Mouse (Mus musculus) heart, embryonic 16.5 days (tissue): Measurements from ENCODE around the gene Sbno2. TPM values are rescaled to one million over a fixed set of nuclear protein-coding genes. Genes with fewer than 3 reads are reported as not detected.

ENCODE experiments used
- ATAC-seq: fragments of 200-750 bp; cut with Nextera tagmentation; replicated peaks from 2 replicates; pipeline ENCODE4 v1.8.0; 2017; ENCODE audit warnings: moderate number of reproducible peaks; ENCODE audit not compliant: insufficient read depth, low FRiP score; ENCODE audit errors: extremely low read depth
- H3K27ac ChIP-seq: fragments of 300-500 bp; sonication (generic); 2 replicates; pipeline ENCODE4 v1.5.1; 2014; ENCODE audit warnings: mild to moderate bottlenecking, low read length, control low read depth, moderate library complexity
- H3K27me3 ChIP-seq: fragments of 300-500 bp; sonication (generic); 2 replicates; pipeline ENCODE4 v1.6.1; 2014; ENCODE audit warnings: low read length, mixed read lengths; ENCODE audit not compliant: control insufficient read depth, insufficient read depth
- H3K36me3 ChIP-seq: fragments of 300-500 bp; sonication (generic); 2 replicates; pipeline ENCODE4 v1.6.1; 2014; ENCODE audit not compliant: control insufficient read depth, insufficient read depth
- H3K4me1 ChIP-seq: fragments of 300-500 bp; sonication (generic); 2 replicates; pipeline ENCODE4 v1.6.1; 2014; ENCODE audit warnings: low read length, mixed read lengths; ENCODE audit not compliant: control insufficient read depth, insufficient read depth
- H3K4me2 ChIP-seq: fragments of 300-500 bp; sonication (generic); 2 replicates; pipeline ENCODE4 v1.6.1; 2014; ENCODE audit warnings: low read depth, mild to moderate bottlenecking, control low read depth, low read length
- H3K4me3 ChIP-seq: fragments of 300-500 bp; sonication (generic); 2 replicates; pipeline ENCODE4 v1.5.1; 2014; ENCODE audit warnings: mild to moderate bottlenecking, control low read depth, low read length
- H3K9ac ChIP-seq: fragments of 300-500 bp; sonication (generic); 2 replicates; pipeline ENCODE4 v1.6.1; 2014; ENCODE audit warnings: low read length, control low read depth
- H3K9me3 ChIP-seq: fragments of 300-500 bp; sonication (generic); replicated peaks from 2 replicates; pipeline ENCODE4 v1.6.1; 2016; ENCODE audit warnings: low read length; ENCODE audit not compliant: control insufficient read depth
- WGBS: fragments of 180-500 bp; shearing (Covaris S2); extraction: QIAGEN DNeasy Blood & Tissue Kit; methylation state at CpG from one replicate; pipeline ENCODE4 v1.1.7; 2014; 5-methylcytosine and 5-hydroxymethylcytosine counted together
- polyA plus RNA-seq: library from polyadenylated mRNA; unstranded; fragments of >200 nt; fragmentation: Nextera tagmentation; extraction: Ambion mirVana; gene quantifications from 2 replicates; pipeline ENCODE4 v1.2.1, GENCODE M21; 2015

The Sbno2 gene
- polyA plus RNA-seq, 1 experiment from 2014 or later = 11.7 TPM

DNA sequence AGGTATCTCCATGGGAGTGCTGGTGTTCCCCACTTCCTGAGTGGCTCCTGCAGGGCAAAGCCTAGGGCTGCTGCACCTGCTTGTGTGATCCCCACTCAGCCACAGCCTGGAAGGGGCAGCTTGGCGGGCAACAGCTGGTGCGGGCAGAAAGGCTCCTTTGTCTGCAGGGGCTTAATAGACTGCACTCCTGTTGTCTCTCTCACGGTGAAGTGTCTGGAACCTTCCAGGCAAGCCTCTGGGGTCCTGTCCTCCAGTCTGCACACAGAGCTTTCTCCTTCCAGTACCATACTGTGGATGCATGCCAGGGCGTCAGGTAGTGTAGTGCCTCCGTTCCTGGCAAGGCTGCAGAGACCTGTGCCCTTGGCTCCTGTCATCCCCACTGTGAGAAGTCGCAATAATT is 13.2 kb upstream of the Sbno2 start:
- ATAC-seq = no peak
- Histone ChIP-seq H3K4me2 (peak overlapping the region; percentile 96), H3K36me3 (peaks cover 19% of the 10 kb centered on the region), H3K9me3 (no peaks in the 10 kb centered on the region), H3K27me3 (no peaks in the 10 kb centered on the region), H3K9ac (peak overlapping the region; percentile 56), H3K4me1 (peaks cover 37% of the 10 kb centered on the region), H3K27ac (no peak overlapping the region; the same call in 1 of the 2 replicates), H3K4me3 (peak overlapping the region; percentile 92)
- WGBS = 67% methylated on average over 6 of the region's 6 CpGs

DNA sequence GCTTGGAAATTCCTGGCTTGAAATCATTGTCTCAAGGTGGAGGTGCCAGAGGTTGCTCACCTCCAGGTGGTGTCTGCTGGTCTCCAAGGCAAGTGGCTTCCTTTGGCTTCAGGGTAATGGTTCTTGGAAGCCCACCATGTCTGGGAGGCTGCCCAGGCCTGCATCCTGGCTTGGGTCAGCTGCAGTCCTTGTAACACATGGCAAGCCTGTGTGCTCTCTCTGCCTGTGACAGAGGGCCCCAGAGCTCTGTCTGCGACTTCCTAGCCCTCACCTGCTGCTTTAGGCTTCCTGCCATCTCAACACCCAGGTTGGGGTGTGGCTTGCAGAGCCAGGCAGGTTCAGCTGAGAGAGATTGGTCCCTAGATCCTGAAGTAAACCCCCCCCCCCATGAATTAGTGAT is 12.4 kb upstream of the Sbno2 start:
- H3K9me3 ChIP-seq = no peaks in the 10 kb centered on the region
- no peak for ATAC-seq
- H3K36me3 ChIP-seq = peaks cover 17% of the 10 kb centered on the region
- no peaks in the 10 kb centered on the region for H3K27me3 ChIP-seq
- peak overlapping the region; percentile 96 for H3K4me2 ChIP-seq
- H3K9ac ChIP-seq = peak overlapping the region; percentile 94
- no peak overlapping the region for H3K27ac ChIP-seq
- H3K4me1 ChIP-seq = peaks cover 37% of the 10 kb centered on the region
- WGBS = 34% methylated on average over 1 of the region's 1 CpGs
- H3K4me3 ChIP-seq = peak overlapping the region; percentile 92

DNA sequence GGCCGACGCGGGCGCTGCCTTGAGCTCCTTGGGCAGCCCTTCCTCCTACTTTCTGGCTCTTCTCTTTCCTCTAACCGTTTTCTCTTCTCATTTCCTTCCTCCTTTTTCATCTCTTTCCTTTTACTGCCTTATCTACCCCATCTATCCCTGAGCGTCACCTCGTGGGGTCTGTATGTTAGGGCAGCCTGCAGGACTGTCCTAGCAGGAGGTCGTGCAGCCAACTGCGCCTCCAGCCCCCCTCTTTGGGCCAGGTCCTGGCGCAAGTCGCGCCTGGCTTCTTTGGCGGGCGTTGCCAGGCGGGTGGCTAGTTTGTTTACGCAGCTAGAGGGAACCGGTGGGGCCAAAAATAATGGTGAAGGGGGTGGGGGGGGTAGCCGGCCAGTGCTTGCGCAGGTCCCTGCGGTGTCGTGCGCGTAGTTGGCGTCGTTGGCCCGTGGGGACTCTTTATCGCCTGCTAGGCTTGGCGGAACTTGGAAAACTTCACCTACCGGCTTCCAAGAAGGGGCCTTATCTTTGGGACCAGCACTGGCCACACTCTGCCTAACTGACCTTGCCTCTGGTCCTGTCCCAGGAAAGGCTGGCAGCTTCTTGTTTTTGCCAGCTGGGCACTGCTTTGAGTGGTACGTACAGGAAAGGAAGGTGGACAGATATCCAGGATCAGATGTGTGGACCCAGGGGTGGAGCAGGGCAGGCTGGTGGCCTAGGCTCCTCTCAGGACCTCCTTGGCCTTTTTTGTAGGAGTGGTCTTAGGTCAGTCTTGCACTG is 11.7 kb upstream of the Sbno2 start:
- Histone ChIP-seq H3K27me3 (no peaks in the 10 kb centered on the region), H3K36me3 (peaks cover 15% of the 10 kb centered on the region), H3K4me3 (peak overlapping the region; percentile 92), H3K4me1 (peaks cover 37% of the 10 kb centered on the region), H3K9ac (peak overlapping the region; percentile 94), H3K27ac (peak overlapping the region; percentile 67), H3K9me3 (no peaks in the 10 kb centered on the region), H3K4me2 (peak overlapping the region; percentile 96)
- 1% methylated on average over 30 of the region's 30 CpGs for WGBS
- no peak for ATAC-seq

DNA sequence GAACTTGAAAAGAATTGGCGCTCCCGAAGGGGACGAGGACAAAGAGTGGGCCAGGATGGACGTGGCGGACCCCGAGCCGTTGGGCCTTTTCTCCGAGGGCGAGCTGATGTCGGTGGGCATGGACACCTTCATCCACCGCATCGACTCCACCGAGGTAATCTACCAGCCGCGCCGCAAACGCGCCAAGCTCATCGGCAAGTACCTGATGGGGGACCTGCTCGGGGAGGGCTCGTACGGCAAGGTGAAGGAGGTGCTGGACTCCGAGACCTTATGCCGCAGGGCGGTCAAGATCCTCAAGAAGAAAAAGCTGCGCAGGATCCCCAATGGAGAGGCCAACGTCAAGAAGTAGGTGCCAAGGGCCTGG is 11.2 kb upstream of the Sbno2 start:
- Histone ChIP-seq H3K36me3 (peaks cover 13% of the 10 kb centered on the region), H3K27me3 (no peaks in the 10 kb centered on the region), H3K9ac (peak overlapping the region; percentile 94), H3K4me1 (peaks cover 37% of the 10 kb centered on the region), H3K9me3 (no peaks in the 10 kb centered on the region), H3K4me2 (peak overlapping the region; percentile 96), H3K27ac (peak overlapping the region; percentile 67), H3K4me3 (peak overlapping the region; percentile 92)
- under 1% methylated on average over 27 of the region's 27 CpGs for WGBS
- ATAC-seq = no peak

DNA sequence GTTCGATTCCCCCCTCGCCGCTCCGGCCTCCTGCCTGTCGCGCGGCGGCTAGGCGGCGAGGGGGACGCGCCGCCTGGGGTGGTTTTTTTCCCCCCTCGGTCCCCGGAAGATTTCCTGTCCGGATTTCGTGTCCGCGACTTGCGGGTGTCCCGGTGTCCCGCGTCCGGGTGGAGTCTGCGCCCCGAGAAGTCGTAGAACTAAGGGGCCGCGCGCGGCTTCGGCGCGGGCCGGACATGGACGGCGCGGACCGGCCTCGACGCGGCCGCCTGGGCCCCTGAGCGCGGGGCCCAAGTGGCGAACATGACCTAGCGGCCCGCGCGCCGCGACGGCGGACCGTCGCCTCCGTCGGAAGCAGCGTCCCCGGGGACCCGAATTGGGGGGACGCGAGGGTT is 10.6 kb upstream of the Sbno2 start:
- Histone ChIP-seq H3K27ac (peak overlapping the region; percentile 81), H3K9me3 (no peaks in the 10 kb centered on the region), H3K27me3 (no peaks in the 10 kb centered on the region), H3K9ac (peak overlapping the region; percentile 94), H3K4me3 (peak overlapping the region; percentile 92), H3K4me2 (peak overlapping the region; percentile 96), H3K4me1 (peaks cover 37% of the 10 kb centered on the region), H3K36me3 (peaks cover 9% of the 10 kb centered on the region)
- 0% methylated on average over 63 of the region's 63 CpGs for WGBS
- ATAC-seq = no peak

DNA sequence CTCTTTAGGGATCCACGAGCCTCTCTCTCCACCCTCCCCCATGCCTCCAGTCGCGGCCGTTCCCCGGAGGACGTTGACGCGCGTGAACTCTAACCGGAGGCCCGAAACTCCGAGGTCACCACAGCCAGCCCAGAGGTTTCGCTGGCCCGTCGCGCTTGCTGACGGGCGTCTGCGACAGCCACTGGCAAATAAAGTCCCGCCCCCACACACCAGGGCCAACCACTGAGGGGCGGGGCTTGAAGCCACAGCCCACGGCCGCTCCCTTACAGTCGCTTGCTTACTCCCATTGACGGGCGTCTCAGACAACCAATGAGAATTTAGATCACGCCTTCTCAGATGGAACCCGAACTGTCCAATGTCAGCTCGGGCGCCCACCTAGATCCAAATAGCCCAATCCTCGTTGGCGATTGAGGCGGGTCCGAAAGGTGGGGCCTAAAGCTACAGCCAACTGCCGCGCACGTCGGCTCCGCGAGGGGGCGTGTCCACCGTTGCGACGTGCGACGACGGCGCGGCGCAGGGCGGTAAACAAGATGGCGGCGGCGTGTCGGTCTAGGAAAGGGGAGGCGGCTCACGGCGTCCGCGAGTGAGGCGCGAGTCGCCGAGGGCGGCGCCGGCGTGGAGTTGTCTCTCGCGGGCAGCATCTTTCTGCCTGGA is 10.0 kb upstream of the Sbno2 start, which contains the start of gene Stk11:
Gene Stk11, plus strand, starts transcription at position 514 of the 654 bp plus-strand sequence.
- H3K36me3 ChIP-seq = peaks cover 6% of the 10 kb centered on the region; the same call in 1 of the 2 replicates
- H3K27me3 ChIP-seq = no peaks in the 10 kb centered on the region
- peak within 1 kb of the TSS; percentile 94 for H3K9ac ChIP-seq
- peak within 1 kb of the TSS; percentile 95 for H3K27ac ChIP-seq
- H3K9me3 ChIP-seq = no peaks in the 10 kb centered on the region
- H3K4me3 ChIP-seq = peak within 1 kb of the TSS; percentile 92
- under 1% methylated on average over 70 of the region's 70 CpGs for WGBS
- peaks cover 36% of the 10 kb centered on the region for H3K4me1 ChIP-seq
- peak within 1 kb of the TSS; percentile 96 for H3K4me2 ChIP-seq
- ATAC-seq = peak; percentile 97

DNA sequence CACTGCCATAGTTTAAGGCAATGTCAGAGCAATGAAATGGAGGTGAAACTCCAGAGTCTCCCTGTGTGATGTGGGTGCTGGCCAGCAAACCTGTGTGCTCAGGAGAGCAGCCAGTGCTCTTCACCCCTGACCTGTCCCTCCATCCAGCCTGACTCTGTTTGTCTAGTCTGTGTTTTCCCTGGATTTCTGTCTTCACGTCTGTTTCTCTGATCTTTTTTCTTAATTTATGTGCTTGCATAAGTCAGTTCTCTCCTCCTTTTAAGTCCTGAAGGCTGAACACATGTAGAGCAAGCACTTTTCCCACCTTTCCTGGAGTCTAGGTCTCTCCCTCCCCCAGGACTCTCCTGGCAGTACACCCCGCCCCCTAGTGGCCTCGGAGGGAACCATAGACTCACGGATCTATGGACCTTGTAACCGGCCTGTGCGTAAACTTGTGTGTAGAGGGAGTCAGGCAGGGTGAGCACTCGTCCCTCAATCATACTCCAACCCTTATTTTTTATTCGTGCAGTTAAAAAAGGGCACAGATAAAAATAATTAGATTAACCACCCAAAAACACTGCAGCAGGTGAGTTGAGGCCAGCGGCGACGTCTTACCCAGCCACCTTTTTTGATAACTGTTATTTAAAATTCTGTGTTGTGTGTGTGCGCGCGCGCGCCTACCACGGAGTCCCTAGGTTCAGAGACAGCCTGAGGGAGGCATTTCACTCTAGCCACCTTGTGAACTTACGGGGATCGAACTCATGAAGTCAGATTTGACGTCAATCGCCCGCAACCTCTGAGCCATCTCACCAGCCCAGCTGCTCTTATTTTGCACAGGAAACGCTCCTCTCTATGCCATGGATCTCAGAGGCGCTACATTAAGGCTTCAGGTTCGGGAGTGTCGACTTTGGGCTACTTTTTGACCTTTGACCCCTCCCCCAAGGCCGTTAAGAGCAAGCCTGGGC is 9.2 kb upstream of the Sbno2 start:
- ATAC-seq = peak; percentile 46
- H3K36me3 ChIP-seq = peaks cover 6% of the 10 kb centered on the region; the same call in 1 of the 2 replicates

DNA sequence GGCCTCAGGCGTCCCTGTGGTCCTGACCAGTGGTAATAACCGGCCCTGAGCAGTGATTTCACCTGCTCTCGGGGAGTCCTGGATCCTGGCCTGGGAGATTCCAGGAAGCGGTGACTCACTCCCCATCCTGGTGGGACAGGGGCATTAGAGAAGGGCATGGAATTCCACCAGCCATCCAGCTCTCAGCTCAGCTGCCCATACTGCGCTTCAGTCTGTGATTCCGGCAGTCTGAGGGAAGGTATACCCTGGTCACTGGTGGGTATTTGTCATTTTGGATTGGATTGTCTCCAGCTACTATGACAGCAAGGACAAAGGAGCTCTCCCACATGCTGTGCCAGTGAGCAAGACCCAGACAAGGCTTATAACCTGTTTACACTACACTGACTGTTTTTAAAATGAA is 2.3 kb upstream of the Sbno2 start:
- Histone ChIP-seq H3K4me3 (no peak overlapping the region), H3K9ac (no peak overlapping the region), H3K9me3 (no peaks in the 10 kb centered on the region), H3K27ac (no peak overlapping the region), H3K4me2 (no peak overlapping the region), H3K36me3 (no peaks in the 10 kb centered on the region), H3K27me3 (no peaks in the 10 kb centered on the region), H3K4me1 (peaks cover 3% of the 10 kb centered on the region)
- no peak for ATAC-seq
- 61% methylated on average over 6 of the region's 6 CpGs for WGBS

More for the DNA sequence above, 9.2 kb upstream of the Sbno2 start:
- 3% methylated on average over 27 of the region's 27 CpGs for WGBS
- H3K27me3 ChIP-seq = no peaks in the 10 kb centered on the region
- peak overlapping the region; percentile 95 for H3K27ac ChIP-seq
- peak overlapping the region; percentile 73 for H3K4me2 ChIP-seq
- peak overlapping the region; percentile 83 for H3K9ac ChIP-seq
- H3K4me3 ChIP-seq = peak overlapping the region; percentile 67
- no peaks in the 10 kb centered on the region for H3K9me3 ChIP-seq
- H3K4me1 ChIP-seq = peaks cover 29% of the 10 kb centered on the region
